In genomic region chr15:27450689-27451088, GRCm38 (mm10) we compare ENCODE assay signal across 19 mouse cellular contexts. TPM values are rescaled to one million over a fixed set of nuclear protein-coding genes. Genes with fewer than 3 reads are reported as not detected.
A peak's percentile ranks its signal among the peaks of the same experiment; 100 is the strongest.
DNase-seq lines count a peak whose midpoint lies in the region; ATAC-seq lines count a peak whose summit lies in the region.
"Had no signal": no experiment of that assay in that cellular context is flagged by ENCODE, and none has a peak within 500 bp of the region (broad histone marks: within the 10 kb centered on the region; RNA-seq: fewer than 3 reads in every experiment).

No protein-coding gene starts in this region.

- intact Hi-C loops in left cerebral cortex, postnatal 14 days (cut with DNase I) = no loop called here

- peak; percentile 97 for ATAC-seq in frontal cortex, adult (ENCODE audit: low TSS enrichment)
- ATAC-seq in erythroblast, adult 5-6 weeks (replicated peaks; ENCODE audit: low FRiP score, poor library complexity, severe bottlenecking) = 0 out of 2 replicates have a peak, but pooled peaks have one; percentile 21
- ATAC-seq: CD4-positive, CD25-positive, alpha-beta regulatory T cell, adult 4 months; forebrain, embryonic 13.5 days had no signal

- DNase-seq in frontal cortex, postnatal 10 days (ENCODE audit: low spot score in 2 of 2) = no peak
- DNase-seq in left cerebral cortex, postnatal 14 days (ENCODE audit: low spot score in 2 of 2) = peak; percentile 14 to 33
- no peak for DNase-seq in left cerebral cortex, adult 18-20 months (ENCODE audit: low spot score in 2 of 2)
- peak; percentile 50 for DNase-seq in brain, embryonic 18.5 days (ENCODE audit: low read depth, low spot score)
- DNase-seq in lung, adult 18-20 months = no peak
- no peak for DNase-seq in heart, adult 18-20 months
- DNase-seq: adrenal gland, adult 2 months; adrenal gland, postnatal 14 days; cerebellum, adult 11 months; cerebellum, adult 2 months; cerebellum, adult 9-11 months; cerebellum, postnatal 25 days; embryo, embryonic 11 days; gastrocnemius, postnatal 10 days; gastrocnemius, postnatal 36 days had no signal

RNA-seq across cellular contexts. Expression of gene Ank, which starts 15.8 kb away (rescaled TPM):
- 100 to 1,000 TPM; 173 to 176 TPM for total RNA-seq in left cerebral cortex, postnatal 14 days (2021)
- total RNA-seq in left cerebral cortex, adult 18-20 months (2021) = 100 to 1,000 TPM; 185 to 192 TPM
- 107 and 136 TPM in 2 replicates for total RNA-seq in erythroblast, adult 5-6 weeks (2015; ENCODE audit: low replicate concordance)
- 90.5 and 98.3 TPM in 2 replicates for total RNA-seq in erythroblast, adult 5-6 weeks (2017; ENCODE audit: low replicate concordance)
- total RNA-seq in heart, adult 18-20 months (2021) = 100 to 1,000 TPM; 200 to 202 TPM

Comparison
In these comparisons a context has a peak if more than half of its experiments do, and no peak if none do; other contexts are left out.
1. DNase-seq: peak in left cerebral cortex, postnatal 14 days (2 of 2) and brain, embryonic 18.5 days (single experiment); none in frontal cortex, postnatal 10 days (0 of 2), left cerebral cortex, adult 18-20 months (0 of 2), lung, adult 18-20 months (0 of 2) and heart, adult 18-20 months (0 of 2).